Mouse (Mus musculus): ENCODE results near the gene Fhl1. TPM values are rescaled to one million over a fixed set of nuclear protein-coding genes. Genes with fewer than 3 reads are reported as not detected.

Gene Fhl1
- polyA plus RNA-seq, 1 experiment from 2014 or later = 156 TPM

DNA sequence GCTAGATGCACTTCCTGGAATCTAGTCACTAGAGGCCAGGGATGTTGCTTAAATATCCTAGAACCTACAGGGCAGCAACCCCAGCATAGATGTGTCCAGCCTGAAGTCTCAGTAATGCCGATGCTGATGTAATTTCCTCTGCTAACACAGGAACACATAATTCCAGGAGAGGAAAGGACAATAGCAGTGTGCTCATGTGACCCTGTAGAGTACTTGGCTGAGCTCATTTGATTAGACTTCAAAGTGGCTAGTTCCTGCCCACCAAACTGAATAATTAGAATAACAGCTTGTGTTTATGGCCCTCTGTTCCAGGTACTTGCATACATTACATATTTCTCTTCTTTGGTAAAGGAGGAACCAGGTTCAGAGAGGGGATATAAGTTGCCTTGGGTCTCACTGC lies 4.6 kb downstream of the Fhl1 start:
- H3K4me3 ChIP-seq (replicated peaks; ENCODE audit: low read depth, low read length) = no peak overlapping the region
- DNase-seq (no peak), ATAC-seq (ENCODE audit: low FRiP score, low TSS enrichment) (no peak)
- no peak overlapping the region for H3K27ac ChIP-seq (replicated peaks; ENCODE audit: low read depth, low read length)
- H3K36me3 ChIP-seq (ENCODE audit: control insufficient read depth, insufficient read depth, low read length) = no peaks in the 10 kb centered on the region
- no peaks in the 10 kb centered on the region for H3K9me3 ChIP-seq (ENCODE audit: control insufficient read depth, low read length)
- no peak overlapping the region for H3K9ac ChIP-seq (replicated peaks; ENCODE audit: low read length)
- H3K4me1 ChIP-seq (ENCODE audit: control insufficient read depth, insufficient read depth, low read length) = no peaks in the 10 kb centered on the region
- 63% methylated on average over 1 of the region's 1 CpGs for WGBS
- H3K27me3 ChIP-seq (ENCODE audit: control insufficient read depth, insufficient read depth, low read length) = no peaks in the 10 kb centered on the region
- H3K4me2 ChIP-seq (ENCODE audit: low read length) = no peak overlapping the region

DNA sequence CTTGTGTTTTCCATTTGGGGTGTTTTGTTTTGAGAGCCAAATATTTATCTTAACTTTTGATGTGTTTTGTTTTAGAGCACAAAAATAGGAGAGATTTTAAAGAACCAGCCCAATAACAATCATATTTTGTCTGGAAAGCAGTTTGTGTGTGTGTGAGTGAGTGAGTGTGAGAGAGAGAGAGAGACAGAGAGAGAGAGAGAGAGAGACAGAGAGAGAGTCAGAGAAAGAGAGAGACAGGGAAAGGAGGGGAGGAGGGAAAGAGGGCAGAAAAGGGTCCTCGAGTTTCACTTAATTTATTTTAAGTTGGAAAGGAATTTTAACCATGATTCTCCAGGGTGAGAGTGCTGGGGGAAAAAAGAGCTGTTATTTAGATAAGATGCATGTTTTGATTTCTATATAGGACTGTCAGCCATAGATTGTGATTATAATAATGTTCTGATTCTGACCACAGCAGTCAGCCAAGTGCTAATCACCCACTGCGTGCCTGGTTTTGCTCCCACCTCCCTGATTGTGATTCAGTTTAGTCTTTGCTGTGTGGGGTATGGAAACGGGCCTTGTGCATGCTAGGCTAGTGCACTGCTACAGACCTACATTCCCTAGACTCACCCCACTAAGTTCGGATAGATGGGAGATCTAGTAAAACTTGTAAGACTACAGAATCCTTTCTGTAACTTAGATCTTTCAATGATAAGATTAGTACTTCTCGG lies 6.4 kb downstream of the Fhl1 start:
- H3K4me2 ChIP-seq (ENCODE audit: low read length) = no peak overlapping the region
- H3K9ac ChIP-seq (replicated peaks; ENCODE audit: low read length) = no peak overlapping the region
- H3K36me3 ChIP-seq (ENCODE audit: control insufficient read depth, insufficient read depth, low read length) = no peaks in the 10 kb centered on the region
- no peaks in the 10 kb centered on the region for H3K4me1 ChIP-seq (ENCODE audit: control insufficient read depth, insufficient read depth, low read length)
- H3K4me3 ChIP-seq (replicated peaks; ENCODE audit: low read depth, low read length) = no peak overlapping the region
- H3K27me3 ChIP-seq (ENCODE audit: control insufficient read depth, insufficient read depth, low read length) = no peaks in the 10 kb centered on the region
- no peak overlapping the region for H3K27ac ChIP-seq (replicated peaks; ENCODE audit: low read depth, low read length)
- ATAC-seq (ENCODE audit: low FRiP score, low TSS enrichment) (no peak), DNase-seq (no peak)
- 76% methylated on average over 5 of the region's 5 CpGs for WGBS
- H3K9me3 ChIP-seq (ENCODE audit: control insufficient read depth, low read length) = no peaks in the 10 kb centered on the region

DNA sequence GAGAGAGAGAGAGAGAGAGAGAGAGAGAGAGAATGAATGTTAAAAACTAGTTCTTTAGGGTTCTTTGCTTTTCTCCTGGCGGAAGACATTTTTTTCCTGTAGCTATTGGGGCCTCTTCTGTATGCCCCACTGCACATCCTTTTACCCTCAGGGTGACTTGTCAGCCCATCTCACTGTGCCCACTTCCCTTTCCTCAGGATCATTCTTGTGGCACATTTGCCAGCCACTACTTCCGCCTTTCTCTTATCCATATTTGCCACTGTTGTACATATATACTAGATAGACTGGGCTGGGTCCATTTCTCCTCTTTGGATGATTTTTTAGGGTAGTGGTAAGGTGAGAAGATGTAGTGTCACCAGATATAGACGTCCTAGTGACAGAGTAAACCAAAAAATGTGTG lies 9.8 kb downstream of the Fhl1 start:
- Histone ChIP-seq H3K9me3 (ENCODE audit: control insufficient read depth, low read length) (no peaks in the 10 kb centered on the region), H3K27ac (replicated peaks; ENCODE audit: low read depth, low read length) (no peak overlapping the region), H3K4me1 (ENCODE audit: control insufficient read depth, insufficient read depth, low read length) (no peaks in the 10 kb centered on the region), H3K4me2 (ENCODE audit: low read length) (no peak overlapping the region), H3K9ac (replicated peaks; ENCODE audit: low read length) (no peak overlapping the region), H3K4me3 (replicated peaks; ENCODE audit: low read depth, low read length) (no peak overlapping the region), H3K27me3 (ENCODE audit: control insufficient read depth, insufficient read depth, low read length) (no peaks in the 10 kb centered on the region), H3K36me3 (ENCODE audit: control insufficient read depth, insufficient read depth, low read length) (no peaks in the 10 kb centered on the region)
- 75% methylated on average over 3 of the region's 3 CpGs for WGBS
- ATAC-seq (ENCODE audit: low FRiP score, low TSS enrichment) (no peak), DNase-seq (no peak)

DNA sequence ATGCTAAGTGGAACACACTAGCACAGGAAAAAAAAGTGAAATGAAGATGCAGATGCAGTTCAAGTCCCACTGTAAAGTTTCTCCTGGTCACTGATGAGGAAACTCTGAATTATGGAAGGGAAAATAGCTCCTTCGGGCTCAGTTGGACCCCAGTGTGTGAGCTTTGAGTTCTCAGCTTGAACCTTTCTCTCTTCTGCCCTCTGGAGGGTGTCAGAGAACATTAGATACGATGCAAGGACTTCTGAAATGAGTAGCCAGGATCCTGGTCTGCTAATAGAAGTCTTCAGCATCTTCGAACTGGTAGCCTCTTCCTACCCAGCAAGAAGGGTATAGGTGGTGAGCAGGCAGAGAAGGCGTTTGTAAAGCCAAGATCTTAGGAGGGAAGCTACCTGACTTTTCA lies 19.9 kb downstream of the Fhl1 start:
- Histone ChIP-seq H3K4me2 (ENCODE audit: low read length) (no peak overlapping the region), H3K27me3 (ENCODE audit: control insufficient read depth, insufficient read depth, low read length) (no peaks in the 10 kb centered on the region), H3K27ac (replicated peaks; ENCODE audit: low read depth, low read length) (no peak overlapping the region), H3K9me3 (ENCODE audit: control insufficient read depth, low read length) (no peaks in the 10 kb centered on the region), H3K9ac (replicated peaks; ENCODE audit: low read length) (no peak overlapping the region), H3K4me3 (replicated peaks; ENCODE audit: low read depth, low read length) (no peak overlapping the region), H3K4me1 (ENCODE audit: control insufficient read depth, insufficient read depth, low read length) (no peaks in the 10 kb centered on the region), H3K36me3 (ENCODE audit: control insufficient read depth, insufficient read depth, low read length) (no peaks in the 10 kb centered on the region)
- WGBS = 61% methylated on average over 4 of the region's 4 CpGs
- DNase-seq (no peak), ATAC-seq (ENCODE audit: low FRiP score, low TSS enrichment) (no peak)

DNA sequence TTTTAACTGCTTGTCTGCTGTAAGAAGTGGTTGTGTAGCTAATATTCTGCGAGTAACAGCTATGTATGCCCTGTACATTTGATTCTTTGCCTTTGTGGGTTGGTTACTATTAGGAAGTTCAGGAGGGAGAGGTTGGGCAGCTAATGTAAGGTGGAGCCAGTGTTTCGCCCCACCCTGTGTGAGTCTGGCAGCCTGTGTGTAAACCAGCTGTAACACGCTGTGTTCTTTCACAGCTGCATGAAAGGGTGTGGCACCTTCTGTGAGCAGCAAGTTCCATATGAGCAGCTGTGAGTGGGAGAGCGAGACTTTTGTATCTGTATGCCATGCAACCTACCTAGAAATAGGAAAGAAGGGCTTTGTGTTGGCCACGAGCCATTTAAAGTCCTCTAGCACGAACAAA lies 20.6 kb downstream of the Fhl1 start:
- Histone ChIP-seq H3K4me2 (ENCODE audit: low read length) (no peak overlapping the region), H3K27me3 (ENCODE audit: control insufficient read depth, insufficient read depth, low read length) (no peaks in the 10 kb centered on the region), H3K27ac (replicated peaks; ENCODE audit: low read depth, low read length) (no peak overlapping the region), H3K9ac (replicated peaks; ENCODE audit: low read length) (no peak overlapping the region), H3K4me1 (ENCODE audit: control insufficient read depth, insufficient read depth, low read length) (no peaks in the 10 kb centered on the region), H3K9me3 (ENCODE audit: control insufficient read depth, low read length) (no peaks in the 10 kb centered on the region), H3K36me3 (ENCODE audit: control insufficient read depth, insufficient read depth, low read length) (no peaks in the 10 kb centered on the region), H3K4me3 (replicated peaks; ENCODE audit: low read depth, low read length) (no peak overlapping the region)
- no peak for ATAC-seq (ENCODE audit: low FRiP score, low TSS enrichment)
- DNase-seq = no peak
- 88% methylated on average over 6 of the region's 6 CpGs for WGBS

DNA sequence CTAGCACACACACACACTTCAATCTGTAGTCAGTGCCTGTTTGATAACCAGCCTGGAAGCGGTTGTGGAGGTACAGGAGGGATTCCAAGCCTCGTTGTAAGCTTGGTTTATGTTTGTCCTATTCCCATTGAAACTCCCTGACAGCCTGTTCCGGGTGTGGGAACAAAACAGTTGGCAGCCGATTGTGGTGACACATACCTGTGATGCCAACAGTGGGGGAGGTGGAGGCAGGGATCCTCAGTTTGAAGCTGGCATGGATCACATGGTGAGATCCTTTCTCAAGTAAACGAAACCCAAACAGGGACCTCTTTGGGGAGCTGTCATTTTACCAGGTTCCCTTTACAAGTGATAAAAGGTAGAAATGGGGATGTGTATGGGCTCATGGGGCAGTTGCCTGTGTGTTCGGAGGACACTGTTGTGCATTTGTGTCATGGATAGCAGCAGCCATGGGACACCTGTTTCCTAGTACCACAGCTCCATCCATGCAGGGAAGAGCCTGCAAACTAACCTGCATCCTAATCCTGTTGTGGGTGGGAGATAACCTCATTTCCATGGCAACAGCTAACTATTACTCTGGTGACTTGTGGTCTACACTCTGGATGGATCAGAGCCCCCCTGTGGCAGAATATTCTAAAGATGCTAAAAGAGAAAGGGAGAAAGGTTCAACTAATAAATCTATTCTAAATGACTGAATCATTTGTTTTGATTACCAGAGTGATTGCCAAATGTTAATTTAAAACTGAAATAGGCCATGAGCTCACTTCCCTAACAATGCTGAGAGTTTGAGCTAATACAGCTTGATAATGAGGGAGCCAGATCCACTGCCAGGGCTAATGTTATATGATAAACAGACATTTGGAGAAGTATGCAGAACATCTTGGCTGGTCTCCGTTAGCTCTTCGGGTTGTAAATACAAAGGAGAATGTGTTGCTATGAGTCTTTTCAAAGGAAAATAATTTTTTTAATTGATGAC lies 22.0 kb downstream of the Fhl1 start:
- 85% methylated on average over 8 of the region's 8 CpGs for WGBS
- no peaks in the 10 kb centered on the region for H3K27me3 ChIP-seq (ENCODE audit: control insufficient read depth, insufficient read depth, low read length)
- no peak overlapping the region for H3K4me2 ChIP-seq (ENCODE audit: low read length)
- ATAC-seq (ENCODE audit: low FRiP score, low TSS enrichment) = no peak
- no peaks in the 10 kb centered on the region for H3K9me3 ChIP-seq (ENCODE audit: control insufficient read depth, low read length)
- no peak overlapping the region for H3K27ac ChIP-seq (replicated peaks; ENCODE audit: low read depth, low read length)
- H3K4me1 ChIP-seq (ENCODE audit: control insufficient read depth, insufficient read depth, low read length) = no peaks in the 10 kb centered on the region
- H3K36me3 ChIP-seq (ENCODE audit: control insufficient read depth, insufficient read depth, low read length) = no peaks in the 10 kb centered on the region
- H3K4me3 ChIP-seq (replicated peaks; ENCODE audit: low read depth, low read length) = no peak overlapping the region
- H3K9ac ChIP-seq (replicated peaks; ENCODE audit: low read length) = no peak overlapping the region
- DNase-seq = no peak

DNA sequence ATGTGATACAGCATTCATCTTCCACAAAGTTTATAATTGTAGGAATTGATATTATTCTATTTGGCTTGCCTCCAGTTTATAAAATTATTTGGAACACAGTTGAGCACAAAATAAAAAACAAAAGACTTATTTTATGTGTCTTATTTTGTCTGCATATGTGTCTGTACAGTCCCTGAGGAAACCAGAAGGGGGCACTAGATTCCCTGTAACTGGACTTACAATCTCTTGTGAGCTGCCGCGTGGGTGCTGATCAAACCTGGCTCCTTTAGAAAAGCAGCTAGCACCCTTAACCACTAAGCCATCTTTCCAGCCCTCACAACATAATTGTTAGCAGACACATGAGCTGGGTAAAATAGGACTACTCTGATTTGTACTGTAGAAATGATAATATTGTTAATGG lies 24.1 kb downstream of the Fhl1 start:
- no peak overlapping the region for H3K4me2 ChIP-seq (ENCODE audit: low read length)
- no peaks in the 10 kb centered on the region for H3K36me3 ChIP-seq (ENCODE audit: control insufficient read depth, insufficient read depth, low read length)
- H3K27ac ChIP-seq (replicated peaks; ENCODE audit: low read depth, low read length) = no peak overlapping the region
- 46% methylated on average over 2 of the region's 2 CpGs for WGBS
- peak; percentile 57 for DNase-seq
- H3K4me1 ChIP-seq (ENCODE audit: control insufficient read depth, insufficient read depth, low read length) = no peaks in the 10 kb centered on the region
- ATAC-seq (ENCODE audit: low FRiP score, low TSS enrichment) = no peak
- H3K27me3 ChIP-seq (ENCODE audit: control insufficient read depth, insufficient read depth, low read length) = no peaks in the 10 kb centered on the region
- no peak overlapping the region for H3K4me3 ChIP-seq (replicated peaks; ENCODE audit: low read depth, low read length)
- no peak overlapping the region for H3K9ac ChIP-seq (replicated peaks; ENCODE audit: low read length)
- no peaks in the 10 kb centered on the region for H3K9me3 ChIP-seq (ENCODE audit: control insufficient read depth, low read length)

DNA sequence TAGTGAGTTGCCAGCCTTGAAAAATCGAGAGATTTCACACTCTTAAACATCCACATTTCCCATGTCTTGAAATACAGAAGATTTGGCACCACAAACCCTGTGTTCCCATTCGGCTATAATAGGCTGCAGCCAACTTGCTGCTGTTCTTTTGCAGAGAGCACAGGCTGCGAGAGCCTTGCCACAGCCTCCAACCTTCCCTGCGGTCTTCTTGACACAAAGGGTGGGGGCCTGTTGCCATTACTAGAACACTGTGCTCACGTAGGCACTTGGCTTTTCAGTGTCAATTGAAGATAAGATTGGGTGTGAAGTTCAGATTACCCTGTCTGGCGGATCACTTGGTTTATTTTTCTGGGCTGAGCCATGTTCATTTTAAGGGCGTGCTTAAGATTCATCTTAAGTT lies 24.8 kb downstream of the Fhl1 start:
- no peaks in the 10 kb centered on the region for H3K4me1 ChIP-seq (ENCODE audit: control insufficient read depth, insufficient read depth, low read length)
- DNase-seq (no peak), ATAC-seq (ENCODE audit: low FRiP score, low TSS enrichment) (no peak)
- H3K27ac ChIP-seq (replicated peaks; ENCODE audit: low read depth, low read length) = no peak overlapping the region
- 80% methylated on average over 7 of the region's 7 CpGs for WGBS
- H3K4me2 ChIP-seq (ENCODE audit: low read length) = no peak overlapping the region
- no peak overlapping the region for H3K4me3 ChIP-seq (replicated peaks; ENCODE audit: low read depth, low read length)
- no peaks in the 10 kb centered on the region for H3K9me3 ChIP-seq (ENCODE audit: control insufficient read depth, low read length)
- H3K9ac ChIP-seq (replicated peaks; ENCODE audit: low read length) = no peak overlapping the region
- H3K27me3 ChIP-seq (ENCODE audit: control insufficient read depth, insufficient read depth, low read length) = no peaks in the 10 kb centered on the region
- H3K36me3 ChIP-seq (ENCODE audit: control insufficient read depth, insufficient read depth, low read length) = no peaks in the 10 kb centered on the region

All from midbrain, embryonic 14.5 days (tissue).